8 mouse cellular contexts compared by ENCODE assay signal in genomic region chr15:89178954-89179629, GRCm38 (mm10). TPM values are rescaled to one million over a fixed set of nuclear protein-coding genes. Genes with fewer than 3 reads are reported as not detected.
DNase-seq lines count a peak whose midpoint lies in the region; ATAC-seq lines count a peak whose summit lies in the region.

No protein-coding gene starts in this region.

- H3K4me2 ChIP-seq in forebrain, embryonic 12.5 days: peak overlapping the region; percentile 92

- H3K36me3 ChIP-seq in forebrain, embryonic 12.5 days (replicated peaks): 0 out of 2 replicates have a peak, but pooled peaks cover 2% of the 10 kb centered on the region
- peaks cover 13% of the 10 kb centered on the region; the same call in 1 of the 2 replicates for H3K36me3 ChIP-seq in limb, embryonic 10.5 days

- peak; percentile 89 for DNase-seq in NIH3T3 (ENCODE audit: low read depth)
- peak; percentile 54 for DNase-seq in brain, adult 2 months (ENCODE audit: low read depth, low spot score)
- peak; percentile 70 for DNase-seq in heart, postnatal 25 days (ENCODE audit: low spot score)
- peak; percentile 72 for DNase-seq in limb, embryonic 10.5 days (ENCODE audit: low spot score)
- DNase-seq in mesoderm, embryonic 11.5 days (ENCODE audit: low read depth, low spot score): peak; percentile 63
- peak; percentile 87 for DNase-seq in testis, postnatal 10 days (ENCODE audit: low spot score)

- peak overlapping the region; percentile 97 for H3K9ac ChIP-seq in forebrain, embryonic 12.5 days

- 2% methylated on average over 16 of the region's 16 CpGs for WGBS in forebrain, embryonic 12.5 days
- 5% methylated on average over 16 of the region's 16 CpGs for WGBS in limb, embryonic 10.5 days

- no peaks in the 10 kb centered on the region for H3K27me3 ChIP-seq in forebrain, embryonic 12.5 days
- no peaks in the 10 kb centered on the region for H3K27me3 ChIP-seq in limb, embryonic 10.5 days (ENCODE audit: low read depth, poor library complexity, severe bottlenecking)

- ATAC-seq in forebrain, embryonic 12.5 days (ENCODE audit: low FRiP score): no peak; the same call in 1 of the 2 replicates
- no peak for ATAC-seq in monocyte, adult 5-6 weeks (replicated peaks; ENCODE audit: insufficient number of reproducible peaks, low FRiP score, low TSS enrichment, poor library complexity, severe bottlenecking)

- H3K9me3 ChIP-seq in forebrain, embryonic 12.5 days: no peaks in the 10 kb centered on the region
- no peaks in the 10 kb centered on the region for H3K9me3 ChIP-seq in limb, embryonic 10.5 days (replicated peaks)

- intact Hi-C loops in heart, postnatal 25 days (cut with DNase I): loop anchor here (2.0 kb wide), 1 partner anchor 32 kb away; the partner anchor contains the start of gene Ppp6r2

- H3K4me1 ChIP-seq in forebrain, embryonic 12.5 days: peaks cover 88% of the 10 kb centered on the region
- H3K4me1 ChIP-seq in limb, embryonic 10.5 days: peaks cover 82% of the 10 kb centered on the region

- peak overlapping the region; percentile 97 for H3K27ac ChIP-seq in forebrain, embryonic 12.5 days
- H3K27ac ChIP-seq in limb, embryonic 10.5 days: peak overlapping the region; percentile 98

- peak overlapping the region; percentile 85 for H3K4me3 ChIP-seq in forebrain, embryonic 12.5 days (replicated peaks)
- peak overlapping the region; percentile 93 for H3K4me3 ChIP-seq in limb, embryonic 10.5 days

RNA-seq across cellular contexts. Expression of gene Plxnb2, which starts 1.5 kb away (rescaled TPM):
- polyA plus RNA-seq in forebrain, embryonic 12.5 days (2016; fragmentation: Nextera tagmentation; extraction: Ambion mirVana): 174 and 182 TPM in 2 replicates
- 10 to 100 TPM; 81.5 to 86.1 TPM for total RNA-seq in heart, postnatal 25 days (2021)
- polyA plus RNA-seq in limb, embryonic 10.5 days (2016; fragmentation: Nextera tagmentation; extraction: Ambion mirVana): 147 and 162 TPM in 2 replicates
- total RNA-seq in monocyte, adult 5-6 weeks (2017): 145 to 153 TPM (median 153 TPM) in 3 replicates

RNA-seq across cellular contexts. Expression of gene Dennd6b, which starts 17.2 kb away (rescaled TPM):
- 38.8 and 44.0 TPM in 2 replicates for polyA plus RNA-seq in forebrain, embryonic 12.5 days (2016; fragmentation: Nextera tagmentation; extraction: Ambion mirVana)
- 1 to 10 TPM; 8.4 to 8.7 TPM for total RNA-seq in heart, postnatal 25 days (2021)
- 21.2 and 27.5 TPM in 2 replicates for polyA plus RNA-seq in limb, embryonic 10.5 days (2016; fragmentation: Nextera tagmentation; extraction: Ambion mirVana)
- 2.1 to 3.1 TPM (median 2.7 TPM) in 3 replicates for total RNA-seq in monocyte, adult 5-6 weeks (2017)

RNA-seq across cellular contexts. Expression of gene Mapk11, which starts 29.7 kb away (rescaled TPM):
- polyA plus RNA-seq in forebrain, embryonic 12.5 days (2016; fragmentation: Nextera tagmentation; extraction: Ambion mirVana): 46.9 and 47.4 TPM in 2 replicates
- 1 to 10 TPM; 1.4 to 2.1 TPM for total RNA-seq in heart, postnatal 25 days (2021)
- polyA plus RNA-seq in limb, embryonic 10.5 days (2016; fragmentation: Nextera tagmentation; extraction: Ambion mirVana): 20.3 and 21.8 TPM in 2 replicates
- 4.5 to 6.6 TPM (median 4.6 TPM) in 3 replicates for total RNA-seq in monocyte, adult 5-6 weeks (2017)

RNA-seq across cellular contexts. Expression of gene Ppp6r2, which starts 32.3 kb away (rescaled TPM):
- polyA plus RNA-seq in forebrain, embryonic 12.5 days (2016; fragmentation: Nextera tagmentation; extraction: Ambion mirVana): 47.1 and 57.2 TPM in 2 replicates
- total RNA-seq in heart, postnatal 25 days (2021): 10 to 100 TPM; 63.4 to 65.0 TPM
- 15.4 and 21.2 TPM in 2 replicates for polyA plus RNA-seq in limb, embryonic 10.5 days (2016; fragmentation: Nextera tagmentation; extraction: Ambion mirVana)
- 16.8 to 32.5 TPM (median 19.4 TPM) in 3 replicates for total RNA-seq in monocyte, adult 5-6 weeks (2017)

RNA-seq across cellular contexts. Expression of gene Mapk12, which starts 38.6 kb away (rescaled TPM):
- 14.2 and 16.7 TPM in 2 replicates for polyA plus RNA-seq in forebrain, embryonic 12.5 days (2016; fragmentation: Nextera tagmentation; extraction: Ambion mirVana)
- total RNA-seq in heart, postnatal 25 days (2021): 10 to 100 TPM; 20.1 to 22.3 TPM
- 21.5 and 26.4 TPM in 2 replicates for polyA plus RNA-seq in limb, embryonic 10.5 days (2016; fragmentation: Nextera tagmentation; extraction: Ambion mirVana)
- 0.39 to 5.8 TPM (median 3.7 TPM) in 3 replicates for total RNA-seq in monocyte, adult 5-6 weeks (2017)
